Mouse (Mus musculus): ENCODE data around the gene Otud3. TPM values are rescaled to one million over a fixed set of nuclear protein-coding genes. Genes with fewer than 3 reads are reported as not detected.
"Not testable (repeated sequence)": the region's sequence is repeated elsewhere in the genome, so short reads cannot be mapped to it uniquely, and the experiment has no call there.

Otud3 gene
- polyA plus RNA-seq, 1 experiment: 74.6 TPM

DNA sequence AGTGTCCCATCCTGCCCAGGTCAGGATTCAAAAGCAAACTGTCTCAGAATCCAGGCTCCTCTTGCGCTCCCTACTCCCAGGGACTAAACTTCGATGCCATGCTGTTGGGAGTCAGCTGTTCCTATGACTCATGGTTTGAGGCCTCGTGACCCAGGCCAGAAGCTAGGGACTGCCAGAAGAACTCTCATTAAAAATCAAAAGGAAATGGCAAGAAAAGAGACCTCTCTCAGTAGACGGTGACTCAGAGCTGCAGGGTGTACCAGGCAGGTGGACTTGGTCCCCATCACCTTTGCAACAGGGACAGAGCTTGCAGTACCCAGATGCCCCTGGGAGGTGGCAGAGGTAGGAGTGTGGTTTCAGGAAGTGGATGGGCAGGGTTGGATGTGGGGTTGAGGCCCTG, 36.0 kb downstream of the Otud3 start, which contains the start of gene Pla2g2e:
TSS of gene Pla2g2e (plus strand) at position 212 of the 400 bp plus-strand sequence.
- H3K4me1 ChIP-seq (ENCODE audit: control insufficient read depth, insufficient read depth, low read length): no peaks in the 10 kb centered on the region
- H3K27ac ChIP-seq (ENCODE audit: control insufficient read depth, insufficient read depth, low read depth, low read length): no peak within 1 kb of the TSS
- no peak within 1 kb of the TSS for H3K4me3 ChIP-seq (ENCODE audit: control insufficient read depth, low read depth, low read length)
- no peaks in the 10 kb centered on the region for H3K36me3 ChIP-seq (ENCODE audit: control insufficient read depth, insufficient read depth, low read length)
- H3K27me3 ChIP-seq (ENCODE audit: control insufficient read depth, insufficient read depth, low read length): no peaks in the 10 kb centered on the region
- no peak for TF ChIP-seq POLR2A (IDR thresholded peaks at IDR 0.05; ENCODE audit: control insufficient read depth, low read depth, low read length)
- TF ChIP-seq CTCF (IDR thresholded peaks at IDR 0.05; ENCODE audit: control insufficient read depth, insufficient read depth, insufficient replicate concordance, low read depth, low read length): no peak

DNA sequence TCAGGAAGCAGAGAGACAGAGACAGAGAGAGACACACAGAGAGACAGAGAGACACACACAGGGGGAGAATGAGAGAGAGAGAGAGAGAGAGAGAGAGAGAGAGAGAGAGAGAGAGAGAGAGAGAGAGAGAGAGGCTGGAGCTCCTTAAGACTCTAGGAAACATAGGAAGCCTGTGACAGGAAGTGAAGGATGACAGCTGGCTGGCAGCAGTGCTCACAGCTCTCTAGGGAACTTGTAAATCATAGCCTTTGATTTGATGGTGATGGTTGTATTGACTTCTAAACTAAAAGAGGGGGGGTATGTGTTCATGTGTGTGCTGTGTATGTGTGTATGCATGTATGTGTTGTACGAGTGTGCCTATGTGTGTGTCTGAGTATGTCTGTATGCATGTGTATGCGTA, 37.8 kb downstream of the Otud3 start:
- Histone ChIP-seq H3K27me3 (ENCODE audit: control insufficient read depth, insufficient read depth, low read length) (no peaks in the 10 kb centered on the region), H3K36me3 (ENCODE audit: control insufficient read depth, insufficient read depth, low read length) (no peaks in the 10 kb centered on the region), H3K27ac (ENCODE audit: control insufficient read depth, insufficient read depth, low read depth, low read length) (no peak overlapping the region), H3K4me1 (ENCODE audit: control insufficient read depth, insufficient read depth, low read length) (no peaks in the 10 kb centered on the region), H3K4me3 (ENCODE audit: control insufficient read depth, low read depth, low read length) (no peak overlapping the region)
- no peak for TF ChIP-seq POLR2A (IDR thresholded peaks at IDR 0.05; ENCODE audit: control insufficient read depth, low read depth, low read length)
- TF ChIP-seq CTCF (IDR thresholded peaks at IDR 0.05; ENCODE audit: control insufficient read depth, insufficient read depth, insufficient replicate concordance, low read depth, low read length): no peak

DNA sequence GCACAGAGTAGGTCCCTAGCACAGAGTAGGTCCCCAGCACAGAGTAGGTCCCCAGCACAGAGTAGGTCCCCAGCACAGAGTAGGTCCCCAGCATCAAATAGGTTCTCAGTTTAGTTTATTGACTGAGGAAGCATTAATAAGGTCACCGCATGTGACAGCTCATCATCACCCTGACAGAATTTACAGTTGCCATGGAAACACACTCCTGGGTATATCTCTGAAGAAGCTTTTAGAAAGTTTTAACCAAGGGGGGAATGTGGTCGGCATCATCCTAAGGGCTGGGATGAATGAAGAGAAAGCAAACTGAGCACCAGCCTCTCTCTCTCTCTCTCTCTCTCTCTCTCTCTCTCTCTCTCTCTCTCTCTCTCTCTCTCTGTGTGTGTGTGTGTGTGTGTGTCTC, 38.5 kb downstream of the Otud3 start:
- H3K4me1 ChIP-seq (ENCODE audit: control insufficient read depth, insufficient read depth, low read length); H3K27me3 ChIP-seq (ENCODE audit: control insufficient read depth, insufficient read depth, low read length); H3K4me3 ChIP-seq (ENCODE audit: control insufficient read depth, low read depth, low read length); H3K36me3 ChIP-seq (ENCODE audit: control insufficient read depth, insufficient read depth, low read length); H3K27ac ChIP-seq (ENCODE audit: control insufficient read depth, insufficient read depth, low read depth, low read length): not testable (repeated sequence)

DNA sequence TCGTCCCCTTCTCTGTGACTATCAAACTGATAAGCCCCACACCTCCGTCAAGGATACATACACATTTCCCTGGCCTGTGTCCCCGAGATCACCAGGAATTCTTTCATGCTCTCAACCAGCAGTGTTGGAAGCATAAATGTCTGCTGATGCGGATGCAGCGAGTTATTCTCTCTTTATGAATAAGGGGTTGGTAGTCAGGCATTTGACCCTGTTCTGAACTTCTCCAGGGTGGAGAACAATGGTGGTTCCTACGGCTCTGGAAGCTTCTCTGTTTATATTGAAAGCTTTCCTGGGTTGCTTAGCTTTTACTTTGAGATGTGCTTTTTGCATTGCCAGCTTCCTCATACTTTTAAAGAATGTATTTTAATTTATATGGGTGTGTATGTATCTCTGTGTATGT, 39.9 kb downstream of the Otud3 start, which contains the start of gene Gm13030:
TSS of gene Gm13030 (minus strand) at position 101 of the 400 bp plus-strand sequence.
- TF ChIP-seq POLR2A (IDR thresholded peaks at IDR 0.05; ENCODE audit: control insufficient read depth, low read depth, low read length) (no peak), CTCF (IDR thresholded peaks at IDR 0.05; ENCODE audit: control insufficient read depth, insufficient read depth, insufficient replicate concordance, low read depth, low read length) (no peak)
- no peaks in the 10 kb centered on the region for H3K4me1 ChIP-seq (ENCODE audit: control insufficient read depth, insufficient read depth, low read length)

DNA sequence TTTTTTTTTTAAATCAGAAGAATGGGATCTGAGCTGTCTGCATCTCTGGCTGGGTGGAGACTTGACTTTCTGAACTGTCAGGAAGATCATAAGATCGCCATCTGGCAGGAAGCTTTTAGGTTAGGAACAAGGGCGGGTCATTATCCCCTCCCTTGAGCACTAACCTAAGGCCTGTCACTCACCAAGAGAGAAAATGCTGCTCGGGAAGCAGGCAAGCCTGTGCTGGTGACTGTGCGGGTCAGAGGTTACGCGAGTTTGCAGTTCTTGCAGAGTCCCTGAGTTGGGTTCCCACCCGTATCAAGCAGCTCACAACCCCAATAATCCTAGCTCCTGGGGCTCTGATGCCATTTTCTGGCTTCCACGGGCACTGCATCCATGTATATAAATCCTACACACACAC, 45.1 kb downstream of the Otud3 start:
- TF ChIP-seq CTCF (IDR thresholded peaks at IDR 0.05; ENCODE audit: control insufficient read depth, insufficient read depth, insufficient replicate concordance, low read depth, low read length) (no peak), POLR2A (IDR thresholded peaks at IDR 0.05; ENCODE audit: control insufficient read depth, low read depth, low read length) (no peak)
- H3K4me1 ChIP-seq (ENCODE audit: control insufficient read depth, insufficient read depth, low read length): no peaks in the 10 kb centered on the region
- no peaks in the 10 kb centered on the region for H3K36me3 ChIP-seq (ENCODE audit: control insufficient read depth, insufficient read depth, low read length)
- H3K27me3 ChIP-seq (ENCODE audit: control insufficient read depth, insufficient read depth, low read length): no peaks in the 10 kb centered on the region
- H3K4me3 ChIP-seq (ENCODE audit: control insufficient read depth, low read depth, low read length): no peak overlapping the region
- no peak overlapping the region for H3K27ac ChIP-seq (ENCODE audit: control insufficient read depth, insufficient read depth, low read depth, low read length)

More for the DNA sequence above, 39.9 kb downstream of the Otud3 start, which contains the start of gene Gm13030:
- Histone ChIP-seq H3K36me3 (ENCODE audit: control insufficient read depth, insufficient read depth, low read length) (no peaks in the 10 kb centered on the region), H3K27me3 (ENCODE audit: control insufficient read depth, insufficient read depth, low read length) (no peaks in the 10 kb centered on the region), H3K4me3 (ENCODE audit: control insufficient read depth, low read depth, low read length) (no peak within 1 kb of the TSS), H3K27ac (ENCODE audit: control insufficient read depth, insufficient read depth, low read depth, low read length) (no peak within 1 kb of the TSS)

DNA sequence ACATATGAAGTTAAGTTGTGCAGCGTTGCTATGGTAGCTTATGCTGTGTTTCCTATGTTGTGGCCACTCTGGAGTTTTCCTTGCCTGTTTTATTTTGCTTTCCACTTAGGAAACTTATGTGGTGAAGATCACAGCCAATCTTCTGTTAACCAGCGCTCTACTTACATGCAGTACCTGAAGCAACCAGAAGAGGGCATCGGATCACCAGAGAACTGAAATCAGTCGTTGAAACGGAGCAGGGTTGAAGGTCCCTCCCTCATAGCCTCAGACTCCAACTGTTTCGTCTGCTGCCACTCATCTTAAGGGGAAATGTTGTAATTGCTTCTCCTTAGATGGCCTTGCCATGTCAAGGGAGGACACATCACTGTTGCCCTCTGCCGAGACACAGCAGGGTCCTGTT, 47.3 kb downstream of the Otud3 start:
- TF ChIP-seq CTCF (IDR thresholded peaks at IDR 0.05; ENCODE audit: control insufficient read depth, insufficient read depth, insufficient replicate concordance, low read depth, low read length): peak; percentile 72; the same call in 1 of the 2 replicates
- no peak for TF ChIP-seq POLR2A (IDR thresholded peaks at IDR 0.05; ENCODE audit: control insufficient read depth, low read depth, low read length)
- Histone ChIP-seq H3K27me3 (ENCODE audit: control insufficient read depth, insufficient read depth, low read length) (no peaks in the 10 kb centered on the region), H3K4me3 (ENCODE audit: control insufficient read depth, low read depth, low read length) (no peak overlapping the region), H3K36me3 (ENCODE audit: control insufficient read depth, insufficient read depth, low read length) (no peaks in the 10 kb centered on the region), H3K27ac (ENCODE audit: control insufficient read depth, insufficient read depth, low read depth, low read length) (no peak overlapping the region), H3K4me1 (ENCODE audit: control insufficient read depth, insufficient read depth, low read length) (peaks cover 3% of the 10 kb centered on the region)

DNA sequence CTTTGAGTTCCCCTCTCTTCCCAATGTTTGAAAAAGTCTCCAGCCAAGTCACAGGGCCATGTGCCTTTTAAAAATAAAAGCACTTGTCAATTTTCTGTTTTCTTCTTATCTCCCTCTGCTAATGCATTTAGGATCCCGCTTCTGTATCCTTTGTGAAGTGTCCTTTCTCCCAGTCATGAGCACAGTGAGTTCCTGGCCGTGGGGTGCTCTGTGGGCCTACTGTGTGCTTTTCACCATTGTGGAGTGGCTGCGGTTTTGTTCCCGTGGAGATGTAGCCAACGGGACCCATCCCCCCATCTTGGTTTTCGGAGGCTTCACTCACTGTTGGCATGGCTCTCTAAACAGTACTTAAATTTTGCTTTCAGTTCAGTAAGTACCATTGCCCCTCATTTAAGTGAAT, 47.8 kb downstream of the Otud3 start:
- Histone ChIP-seq H3K27me3 (ENCODE audit: control insufficient read depth, insufficient read depth, low read length) (no peaks in the 10 kb centered on the region), H3K4me3 (ENCODE audit: control insufficient read depth, low read depth, low read length) (no peak overlapping the region), H3K27ac (ENCODE audit: control insufficient read depth, insufficient read depth, low read depth, low read length) (no peak overlapping the region), H3K36me3 (ENCODE audit: control insufficient read depth, insufficient read depth, low read length) (no peaks in the 10 kb centered on the region), H3K4me1 (ENCODE audit: control insufficient read depth, insufficient read depth, low read length) (peaks cover 3% of the 10 kb centered on the region)
- TF ChIP-seq CTCF (IDR thresholded peaks at IDR 0.05; ENCODE audit: control insufficient read depth, insufficient read depth, insufficient replicate concordance, low read depth, low read length) (no peak), POLR2A (IDR thresholded peaks at IDR 0.05; ENCODE audit: control insufficient read depth, low read depth, low read length) (no peak)

DNA sequence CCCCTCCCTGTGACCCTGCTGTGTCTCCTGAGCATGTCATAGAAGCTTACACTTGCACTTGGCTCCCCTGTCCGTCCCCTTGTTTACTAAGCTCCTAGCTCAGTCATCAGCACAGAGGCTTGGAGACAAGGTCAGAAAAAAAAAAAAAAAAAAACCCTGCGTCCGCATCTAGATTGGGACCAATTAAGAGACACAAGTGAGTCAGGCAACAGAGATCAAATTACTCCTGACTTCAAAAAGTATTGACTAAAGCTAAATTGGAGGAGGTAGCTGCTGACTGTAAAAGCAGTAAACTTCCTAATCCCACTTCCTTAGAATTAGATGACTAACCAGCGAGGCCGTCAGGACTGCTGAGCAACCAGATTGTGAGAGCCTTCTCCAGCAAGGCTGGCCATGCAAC, 48.7 kb downstream of the Otud3 start:
- Histone ChIP-seq H3K27me3 (ENCODE audit: control insufficient read depth, insufficient read depth, low read length) (no peaks in the 10 kb centered on the region), H3K4me3 (ENCODE audit: control insufficient read depth, low read depth, low read length) (no peak overlapping the region), H3K4me1 (ENCODE audit: control insufficient read depth, insufficient read depth, low read length) (peaks cover 3% of the 10 kb centered on the region), H3K27ac (ENCODE audit: control insufficient read depth, insufficient read depth, low read depth, low read length) (no peak overlapping the region), H3K36me3 (ENCODE audit: control insufficient read depth, insufficient read depth, low read length) (no peaks in the 10 kb centered on the region)
- no peak for TF ChIP-seq CTCF (IDR thresholded peaks at IDR 0.05; ENCODE audit: control insufficient read depth, insufficient read depth, insufficient replicate concordance, low read depth, low read length)
- TF ChIP-seq POLR2A (IDR thresholded peaks at IDR 0.05; ENCODE audit: control insufficient read depth, low read depth, low read length): no peak

Data from testis, adult 2 months (tissue).